Mouse (Mus musculus): ENCODE results near the gene Mcidas.
"Not testable (repeated sequence)": the region's sequence is repeated elsewhere in the genome, so short reads cannot be mapped to it uniquely, and the experiment has no call there.

The Mcidas gene

GRCm38 (mm10) chr13:113013174-113013953 lies 19.7 kb downstream of the Mcidas start:
- not testable (repeated sequence) for DNase-seq (ENCODE audit: low read depth, low spot score)

GRCm38 (mm10) chr13:113021521-113021920 lies 27.9 kb downstream of the Mcidas start:
- no peak for DNase-seq (ENCODE audit: low read depth, low spot score)

GRCm38 (mm10) chr13:113022467-113022866 lies 28.8 kb downstream of the Mcidas start:
- no peak for DNase-seq (ENCODE audit: low read depth, low spot score)

- no peak for DNase-seq (ENCODE audit: low read depth, low spot score)
These were observed 29.9 kb downstream of the Mcidas start for GRCm38 (mm10) chr13:113023274-113024143.

GRCm38 (mm10) chr13:113031351-113031750 lies 37.7 kb downstream of the Mcidas start:
- peak; percentile 12 for DNase-seq (ENCODE audit: low read depth, low spot score)

GRCm38 (mm10) chr13:113031792-113032571 lies 38.3 kb downstream of the Mcidas start:
- peak; percentile 66 for DNase-seq (ENCODE audit: low read depth, low spot score)

- DNase-seq (ENCODE audit: low read depth, low spot score): no peak
These were observed 39.2 kb downstream of the Mcidas start for GRCm38 (mm10) chr13:113032831-113033230.

- DNase-seq (ENCODE audit: low read depth, low spot score): peak; percentile 19
These were observed 40.7 kb downstream of the Mcidas start for GRCm38 (mm10) chr13:113034271-113034886.

- peak; percentile 41 for DNase-seq (ENCODE audit: low read depth, low spot score)
These were observed 41.3 kb downstream of the Mcidas start, which contains the start of gene Cdc20b for GRCm38 (mm10) chr13:113034950-113035421. Gene Cdc20b, plus strand, starts transcription at chr13:113035111.

- peak; percentile 93 for DNase-seq (ENCODE audit: low read depth, low spot score)
These were observed 42.2 kb downstream of the Mcidas start for GRCm38 (mm10) chr13:113035852-113036251.

- no peak for DNase-seq (ENCODE audit: low read depth, low spot score)
These were observed 51.2 kb downstream of the Mcidas start for GRCm38 (mm10) chr13:113044876-113045275.

- DNase-seq (ENCODE audit: low read depth, low spot score): no peak
These were observed 51.9 kb downstream of the Mcidas start for GRCm38 (mm10) chr13:113045458-113046110.

- DNase-seq (ENCODE audit: low read depth, low spot score): peak; percentile 71
These were observed 52.7 kb downstream of the Mcidas start, which contains the start of gene Gpx8 for GRCm38 (mm10) chr13:113046211-113046883. Gene Gpx8, minus strand, starts transcription at chr13:113046410.

- DNase-seq (ENCODE audit: low read depth, low spot score): no peak
These were observed 53.4 kb downstream of the Mcidas start for GRCm38 (mm10) chr13:113047018-113047417.

- no peak for DNase-seq (ENCODE audit: low read depth, low spot score)
These were observed 54.0 kb downstream of the Mcidas start for GRCm38 (mm10) chr13:113047647-113048046.

Measured in ZHBTc4 (cell line).